Mouse (Mus musculus) limb, embryonic 11.5 days (tissue): Measurements from ENCODE around the gene Ddx28. TPM values are rescaled to one million over a fixed set of nuclear protein-coding genes. Genes with fewer than 3 reads are reported as not detected.
A peak's percentile ranks its signal among the peaks of the same experiment; 100 is the strongest.

Experiments used
- ATAC-seq: fragments of 200-750 bp; cut with Nextera tagmentation; 2 replicates; pipeline ENCODE4 v1.8.0; 2017; ENCODE audit warnings: low read depth; ENCODE audit not compliant: insufficient number of reproducible peaks, low FRiP score, low TSS enrichment
- DNase-seq: peaks from one replicate; pipeline ENCODE4 v3.0.0-alpha.2; 2015; ENCODE audit warnings: low spot score
- H3K27ac ChIP-seq: fragments of 300-500 bp; sonication (generic); replicated peaks from 2 replicates; pipeline ENCODE4 v1.5.1; 2014; ENCODE audit warnings: low read depth, mild to moderate bottlenecking, low read length
- H3K27me3 ChIP-seq: fragments of 300-500 bp; sonication (generic); 2 replicates; pipeline ENCODE4 v1.6.1; 2014; ENCODE audit warnings: mild to moderate bottlenecking, low read length, mixed read lengths; ENCODE audit not compliant: control insufficient read depth, insufficient read depth
- H3K36me3 ChIP-seq: fragments of 300-500 bp; sonication (generic); 2 replicates; pipeline ENCODE4 v1.6.1; 2014; ENCODE audit warnings: mild to moderate bottlenecking, low read length, moderate library complexity, mixed read lengths; ENCODE audit not compliant: control insufficient read depth, insufficient read depth
- H3K4me1 ChIP-seq: fragments of 300-500 bp; sonication (generic); 2 replicates; pipeline ENCODE4 v1.6.1; 2014; ENCODE audit warnings: low read length, mixed read lengths; ENCODE audit not compliant: control insufficient read depth, insufficient read depth
- H3K4me2 ChIP-seq: fragments of 300-500 bp; sonication (generic); 2 replicates; pipeline ENCODE4 v1.6.1; 2014; ENCODE audit warnings: low read depth, mild to moderate bottlenecking, moderate library complexity; ENCODE audit not compliant: severe bottlenecking
- H3K4me3 ChIP-seq: fragments of 300-500 bp; sonication (generic); 2 replicates; pipeline ENCODE4 v1.5.1; 2014; ENCODE audit warnings: low read depth, low read length
- H3K9ac ChIP-seq: fragments of 300-500 bp; sonication (generic); 2 replicates; pipeline ENCODE4 v1.6.1; 2014; ENCODE audit warnings: mild to moderate bottlenecking, low read length
- H3K9me3 ChIP-seq: fragments of 300-500 bp; sonication (generic); 2 replicates; pipeline ENCODE4 v1.6.1; 2016; ENCODE audit warnings: low read length; ENCODE audit not compliant: control insufficient read depth
- WGBS: fragments of 180-500 bp; shearing (Covaris S2); extraction: QIAGEN DNeasy Blood & Tissue Kit; methylation state at CpG from one replicate; pipeline ENCODE4 v1.1.7; 2014; 5-methylcytosine and 5-hydroxymethylcytosine counted together
- polyA plus RNA-seq: library from polyadenylated mRNA; unstranded; fragments of >200 nt; fragmentation: Nextera tagmentation; extraction: Ambion mirVana; gene quantifications from 2 replicates; pipeline ENCODE4 v1.2.1, GENCODE M21; 2014

The Ddx28 gene
- polyA plus RNA-seq, 1 experiment from 2014 or later: 23.1 TPM

DNA sequence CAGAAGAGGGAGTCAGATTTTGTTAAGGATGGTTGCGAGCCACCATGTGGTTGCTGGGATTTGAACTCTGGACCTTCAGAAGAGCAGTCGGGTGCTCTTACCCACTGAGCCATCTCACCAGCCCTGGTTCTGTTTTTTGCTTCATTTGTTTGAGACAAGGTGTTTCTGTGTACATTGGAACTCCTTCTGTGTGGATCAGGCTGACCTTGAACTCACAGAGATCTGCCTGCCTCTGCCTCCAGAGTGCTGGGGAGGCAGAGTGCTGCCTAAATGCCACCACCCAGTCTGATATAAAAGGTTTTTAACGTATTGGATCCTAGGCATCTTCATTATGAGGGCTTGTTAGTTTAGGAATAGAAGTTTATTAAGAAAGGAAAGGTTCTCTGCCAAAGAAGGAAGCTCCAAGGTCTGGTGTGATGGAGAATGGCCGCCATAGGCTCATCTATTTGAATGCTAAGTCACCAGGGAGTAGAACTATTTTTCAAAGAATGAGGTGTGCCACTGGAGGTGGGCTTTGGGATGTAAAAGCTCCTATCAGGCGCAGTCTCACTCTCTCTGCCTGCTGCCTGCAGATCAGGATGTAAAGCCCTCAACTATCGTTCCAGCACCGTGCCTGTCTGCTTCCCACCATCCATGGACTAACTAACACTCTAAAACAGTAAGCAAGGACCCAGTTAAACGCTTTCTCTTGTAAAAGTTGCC lies 40.5 kb downstream of the Ddx28 start:
- DNase-seq: no peak
- 73% methylated on average over 8 of the region's 8 CpGs for WGBS
- H3K27ac ChIP-seq: no peak overlapping the region

DNA sequence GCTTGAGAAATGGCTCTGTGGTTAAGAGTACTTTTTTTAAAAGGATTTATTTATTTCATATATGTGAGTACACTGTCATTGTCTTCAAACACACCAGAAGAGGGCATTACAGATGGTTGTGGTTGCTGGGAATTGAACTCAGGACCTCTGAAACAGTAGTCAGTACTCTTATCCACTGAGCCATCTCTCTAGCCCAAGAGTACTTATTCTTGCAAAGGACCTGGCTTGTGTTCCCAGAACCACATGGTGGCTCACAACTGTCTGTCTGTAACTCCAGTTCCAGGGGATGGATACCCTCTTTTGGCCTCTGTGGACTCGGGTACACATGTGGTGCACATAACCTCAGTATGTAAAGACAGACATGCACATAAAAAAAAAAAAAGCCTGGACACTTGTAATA lies 42.3 kb downstream of the Ddx28 start:
- WGBS: 71% methylated on average over 1 of the region's 1 CpGs
- no peak for DNase-seq

More for the DNA sequence above, 40.5 kb downstream of the Ddx28 start:
- H3K9ac ChIP-seq: no peak overlapping the region
- no peaks in the 10 kb centered on the region for H3K9me3 ChIP-seq
- no peaks in the 10 kb centered on the region for H3K36me3 ChIP-seq
- no peaks in the 10 kb centered on the region for H3K27me3 ChIP-seq
- H3K4me1 ChIP-seq: peaks cover 8% of the 10 kb centered on the region; the same call in 1 of the 2 replicates
- no peak overlapping the region for H3K4me3 ChIP-seq
- ATAC-seq: no peak
- no peak overlapping the region for H3K4me2 ChIP-seq

DNA sequence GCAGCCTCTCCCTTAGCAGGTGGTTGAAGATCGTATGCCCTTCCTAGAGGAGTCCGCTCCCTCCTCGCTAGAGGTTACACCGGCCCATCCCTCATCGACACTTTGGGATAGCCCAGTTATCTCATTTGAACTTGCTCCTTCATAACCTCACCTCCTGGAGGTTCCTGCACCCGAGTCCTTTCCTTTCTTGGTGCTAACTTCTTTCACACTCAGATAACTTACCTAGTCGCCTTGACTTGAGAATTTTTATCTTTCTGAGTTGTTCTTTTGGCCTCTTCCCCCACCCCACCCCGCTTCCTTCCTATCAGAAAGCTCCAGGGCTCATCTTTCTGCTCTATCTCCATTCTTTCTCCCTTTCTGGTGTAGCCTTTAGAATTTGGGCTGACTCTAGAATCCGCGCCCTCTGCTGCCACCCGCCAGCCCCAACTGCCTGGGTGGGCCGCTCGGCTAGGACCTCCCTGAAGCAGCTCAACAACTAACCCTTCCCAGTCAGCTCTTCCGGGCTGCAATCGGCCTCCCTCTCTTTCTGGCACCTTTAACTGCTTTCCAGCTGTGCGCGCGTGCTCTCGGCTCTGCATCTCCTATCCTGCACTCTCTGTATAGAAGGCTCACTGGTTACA lies 44.9 kb downstream of the Ddx28 start:
- Histone ChIP-seq H3K27me3 (no peaks in the 10 kb centered on the region), H3K4me1 (peaks cover 16% of the 10 kb centered on the region), H3K4me2 (peak overlapping the region; percentile 37), H3K9ac (no peak overlapping the region), H3K9me3 (no peaks in the 10 kb centered on the region), H3K27ac (no peak overlapping the region), H3K36me3 (no peaks in the 10 kb centered on the region), H3K4me3 (no peak overlapping the region; the same call in 1 of the 2 replicates)
- peak; percentile 76 for DNase-seq
- 4% methylated on average over 19 of the region's 19 CpGs for WGBS
- ATAC-seq: no peak

More for the DNA sequence above, 42.3 kb downstream of the Ddx28 start:
- no peak overlapping the region for H3K9ac ChIP-seq
- H3K4me2 ChIP-seq: no peak overlapping the region
- peaks cover 13% of the 10 kb centered on the region for H3K4me1 ChIP-seq
- no peak overlapping the region for H3K4me3 ChIP-seq
- ATAC-seq: no peak
- H3K27me3 ChIP-seq: no peaks in the 10 kb centered on the region
- no peaks in the 10 kb centered on the region for H3K9me3 ChIP-seq
- H3K36me3 ChIP-seq: no peaks in the 10 kb centered on the region
- no peak overlapping the region for H3K27ac ChIP-seq

DNA sequence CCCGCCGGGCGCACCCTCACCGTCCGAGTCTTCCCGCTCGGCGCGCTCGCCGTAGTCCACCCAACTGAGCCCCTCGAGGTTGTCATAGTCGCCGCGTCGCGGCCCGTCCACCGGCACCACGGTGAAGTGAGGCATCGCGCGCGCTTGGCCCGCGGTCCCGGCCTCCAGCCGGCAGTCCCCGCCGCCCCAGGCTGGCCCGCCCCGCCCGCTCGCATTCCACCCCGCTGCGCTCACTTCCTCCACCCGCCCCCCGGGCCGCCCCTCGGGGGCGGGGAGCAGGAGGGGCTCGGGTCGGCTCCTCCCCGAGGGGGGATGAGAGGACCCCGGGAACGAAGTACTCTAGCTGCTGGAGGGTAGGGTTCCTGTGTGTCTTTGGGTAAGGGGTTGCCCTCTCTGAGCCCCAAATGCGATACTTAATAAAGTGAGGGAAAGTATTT lies 45.8 kb downstream of the Ddx28 start, which contains the start of gene Slc12a4:
Gene Slc12a4 (minus strand): TSS at position 193 of the 437 bp plus-strand sequence.
- peak within 1 kb of the TSS; percentile 59; the same call in 1 of the 2 replicates for H3K27ac ChIP-seq
- H3K9me3 ChIP-seq: no peaks in the 10 kb centered on the region
- H3K27me3 ChIP-seq: no peaks in the 10 kb centered on the region
- no peaks in the 10 kb centered on the region for H3K36me3 ChIP-seq
- H3K4me2 ChIP-seq: peak within 1 kb of the TSS; percentile 81
- under 1% methylated on average over 47 of the region's 47 CpGs for WGBS
- peak within 1 kb of the TSS; percentile 80 for H3K9ac ChIP-seq
- H3K4me1 ChIP-seq: peaks cover 16% of the 10 kb centered on the region
- H3K4me3 ChIP-seq: peak within 1 kb of the TSS; percentile 81
- DNase-seq (peak; percentile 87), ATAC-seq (peak; percentile 82)

DNA sequence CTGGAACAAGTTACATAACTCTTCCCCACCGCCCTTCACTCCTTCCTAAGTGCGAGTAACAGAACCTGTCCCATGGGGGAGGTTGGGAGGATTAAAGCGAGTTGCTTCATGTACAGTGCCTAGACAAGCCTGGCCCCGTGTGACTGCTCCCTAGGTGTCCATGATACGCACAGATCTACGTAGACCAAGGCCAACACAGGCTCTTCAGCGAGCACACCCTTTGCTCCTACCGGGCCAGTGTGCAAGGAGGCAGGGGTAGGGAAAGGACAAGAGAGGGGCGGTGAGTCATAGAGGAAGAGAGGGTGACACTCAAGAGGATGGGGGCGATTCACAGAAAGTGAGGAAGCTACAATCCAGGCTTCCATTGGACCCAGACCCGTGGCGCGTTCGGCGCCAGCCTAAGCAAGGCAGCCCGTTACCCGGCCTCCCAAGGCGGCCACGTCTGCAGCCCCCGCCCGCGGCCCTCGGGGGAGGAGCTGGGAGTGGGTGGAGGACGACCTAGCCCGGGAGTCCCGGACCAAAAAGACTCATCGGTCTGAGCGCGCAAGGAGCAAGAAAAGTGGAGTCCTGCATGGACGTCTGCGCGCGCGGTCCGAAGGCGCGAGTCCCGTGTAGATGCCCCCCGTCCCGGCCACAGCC lies 46.3 kb downstream of the Ddx28 start:
- peak overlapping the region; percentile 81 for H3K4me3 ChIP-seq
- H3K27ac ChIP-seq: peak overlapping the region; percentile 59; the same call in 1 of the 2 replicates
- peaks cover 16% of the 10 kb centered on the region for H3K4me1 ChIP-seq
- WGBS: 2% methylated on average over 40 of the region's 40 CpGs
- H3K4me2 ChIP-seq: peak overlapping the region; percentile 81
- DNase-seq (peak; percentile 74), ATAC-seq (peak; percentile 37)
- H3K9me3 ChIP-seq: no peaks in the 10 kb centered on the region
- H3K27me3 ChIP-seq: no peaks in the 10 kb centered on the region
- no peaks in the 10 kb centered on the region for H3K36me3 ChIP-seq
- H3K9ac ChIP-seq: peak overlapping the region; percentile 80

DNA sequence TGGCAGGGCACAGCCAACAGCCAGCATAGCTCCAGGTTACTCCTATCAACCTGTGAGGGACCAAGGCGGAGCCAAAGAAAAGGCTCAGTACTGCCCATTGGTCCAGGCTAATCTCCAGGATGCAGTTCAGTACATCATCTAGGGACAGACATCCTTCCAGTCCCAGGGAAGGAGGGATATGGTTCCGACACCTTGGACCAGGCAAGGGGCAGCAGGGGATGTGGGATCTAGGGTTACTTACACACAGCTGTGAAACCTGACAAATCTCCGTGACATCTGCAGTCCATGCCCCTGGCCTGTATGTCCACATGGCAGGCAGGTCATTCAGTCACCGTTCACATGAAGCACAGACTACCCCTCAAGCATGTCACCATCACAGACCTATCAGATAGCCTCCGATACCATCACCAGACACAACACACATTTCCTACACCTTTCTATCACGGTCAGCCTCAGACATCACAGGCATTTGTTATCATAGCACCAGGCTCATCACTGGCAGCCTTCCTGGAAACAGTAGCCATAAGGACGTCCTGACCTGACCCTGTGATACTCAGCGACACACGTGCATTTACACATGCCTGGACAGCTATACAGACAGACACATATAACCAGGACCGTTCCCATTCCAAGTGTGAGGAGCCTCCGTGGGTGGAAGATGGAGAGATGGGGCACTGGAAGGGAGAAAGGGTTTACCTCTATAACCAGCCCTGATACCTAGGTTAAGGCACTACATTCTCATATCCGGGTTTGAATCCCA lies 47.0 kb downstream of the Ddx28 start:
- Histone ChIP-seq H3K27me3 (no peaks in the 10 kb centered on the region), H3K4me1 (peaks cover 16% of the 10 kb centered on the region), H3K9ac (no peak overlapping the region; the same call in 1 of the 2 replicates), H3K27ac (no peak overlapping the region), H3K4me3 (peak overlapping the region; percentile 81), H3K4me2 (peak overlapping the region; percentile 81), H3K36me3 (no peaks in the 10 kb centered on the region), H3K9me3 (no peaks in the 10 kb centered on the region)
- DNase-seq (no peak), ATAC-seq (no peak; the same call in 1 of the 2 replicates)
- WGBS: 61% methylated on average over 12 of the region's 12 CpGs

DNA sequence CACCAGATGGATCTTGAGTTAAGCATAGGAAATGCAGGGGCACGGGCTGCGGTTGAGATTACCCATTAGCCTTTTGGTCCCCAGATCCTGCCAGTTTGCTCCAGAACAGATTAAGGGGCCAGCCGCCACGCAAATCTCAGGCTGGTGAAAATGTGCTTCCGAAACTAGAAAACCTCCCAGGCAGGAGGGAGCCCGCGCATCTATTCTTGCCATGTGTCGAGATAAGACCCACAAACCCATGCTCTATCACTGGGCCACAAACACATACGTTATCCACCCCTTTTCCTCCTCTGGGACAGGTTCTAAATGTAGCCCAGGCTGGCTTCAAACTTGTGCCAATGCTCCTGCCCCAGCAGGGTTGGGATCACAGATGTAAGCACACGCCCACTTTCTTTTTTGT lies 50.1 kb downstream of the Ddx28 start:
- Histone ChIP-seq H3K4me1 (peaks cover 8% of the 10 kb centered on the region), H3K36me3 (peaks cover 2% of the 10 kb centered on the region; the same call in 1 of the 2 replicates), H3K27ac (no peak overlapping the region), H3K9me3 (no peaks in the 10 kb centered on the region), H3K4me3 (no peak overlapping the region), H3K27me3 (no peaks in the 10 kb centered on the region), H3K9ac (no peak overlapping the region), H3K4me2 (no peak overlapping the region)
- DNase-seq (no peak), ATAC-seq (no peak)
- WGBS: 87% methylated on average over 10 of the region's 10 CpGs

DNA sequence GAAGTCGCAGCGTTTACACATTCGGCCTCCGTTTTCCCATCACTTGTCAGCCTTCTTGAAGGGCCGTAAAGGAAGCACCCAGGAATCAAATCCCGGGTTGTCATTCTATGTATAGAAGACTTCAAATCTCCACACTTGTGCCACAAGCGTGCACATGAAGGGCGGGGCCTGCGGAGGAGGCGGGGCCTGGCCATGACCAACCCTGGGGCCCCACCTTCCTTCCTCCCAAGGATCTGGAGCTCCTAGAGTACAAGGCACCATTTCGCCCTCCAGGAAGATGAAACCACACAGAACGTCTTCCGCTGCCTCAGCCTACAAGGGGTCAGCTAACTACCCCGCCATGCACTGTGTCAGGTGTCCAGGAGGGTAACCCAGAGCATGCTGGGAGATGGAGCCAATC lies 50.6 kb downstream of the Ddx28 start:
- no peak overlapping the region for H3K4me3 ChIP-seq
- peaks cover 8% of the 10 kb centered on the region for H3K4me1 ChIP-seq
- ATAC-seq (no peak), DNase-seq (no peak)
- H3K9ac ChIP-seq: no peak overlapping the region
- no peak overlapping the region for H3K27ac ChIP-seq
- H3K9me3 ChIP-seq: no peaks in the 10 kb centered on the region
- H3K27me3 ChIP-seq: no peaks in the 10 kb centered on the region
- H3K4me2 ChIP-seq: no peak overlapping the region
- peaks cover 2% of the 10 kb centered on the region; the same call in 1 of the 2 replicates for H3K36me3 ChIP-seq
- 75% methylated on average over 14 of the region's 14 CpGs for WGBS
